Mouse (Mus musculus): ENCODE results near the gene Borcs5.

- TF ChIP-seq CTCF (IDR thresholded peaks at IDR 0.05; ENCODE audit: extremely low read depth, insufficient read depth, insufficient read length, insufficient replicate concordance) (no peak), POLR2A (IDR thresholded peaks at IDR 0.05; ENCODE audit: low read depth, low read length) (no peak)
Observed at GRCm38 (mm10) chr6:134719156-134719555, 79.8 kb downstream of the Borcs5 start.

Data from spleen, adult 2 months (tissue).